Mouse (Mus musculus): ENCODE results near the gene Pithd1.
A peak's percentile ranks its signal among the peaks of the same experiment; 100 is the strongest.

Gene Pithd1

DNA sequence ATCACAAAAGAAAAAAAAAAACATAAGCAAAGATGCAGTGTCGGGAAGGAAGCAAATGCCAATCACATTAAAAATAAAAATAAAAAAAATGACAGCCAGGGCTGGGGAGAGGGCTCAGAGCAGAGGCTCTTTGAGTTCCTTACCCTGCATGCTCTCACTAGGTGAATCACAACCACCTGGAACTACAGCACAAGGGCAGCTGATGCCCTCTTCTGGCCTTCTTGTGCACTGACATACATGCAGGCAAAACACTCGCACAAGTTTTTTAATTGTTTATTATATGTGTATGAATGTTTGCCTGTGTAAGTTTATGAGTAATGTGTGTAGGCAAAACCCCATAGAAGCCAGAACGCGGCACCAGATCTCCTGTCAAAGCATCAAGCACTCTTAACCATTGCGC is 55.2 kb downstream of the Pithd1 start:
- peak; percentile 29 to 46 for DNase-seq (ENCODE audit: low read depth in 2 of 2, low spot score in 2 of 2)

- DNase-seq (ENCODE audit: low read depth in 2 of 2, low spot score in 2 of 2): no peak
Measured at GRCm38 (mm10) chr4:135930239-135930638, 56.8 kb downstream of the Pithd1 start.

- no peak for DNase-seq (ENCODE audit: low read depth in 2 of 2, low spot score in 2 of 2)
Measured at GRCm38 (mm10) chr4:135929828-135930227, 57.2 kb downstream of the Pithd1 start.

- DNase-seq (ENCODE audit: low read depth in 2 of 2, low spot score in 2 of 2): no peak
Measured at GRCm38 (mm10) chr4:135929405-135929804, 57.7 kb downstream of the Pithd1 start.

DNA sequence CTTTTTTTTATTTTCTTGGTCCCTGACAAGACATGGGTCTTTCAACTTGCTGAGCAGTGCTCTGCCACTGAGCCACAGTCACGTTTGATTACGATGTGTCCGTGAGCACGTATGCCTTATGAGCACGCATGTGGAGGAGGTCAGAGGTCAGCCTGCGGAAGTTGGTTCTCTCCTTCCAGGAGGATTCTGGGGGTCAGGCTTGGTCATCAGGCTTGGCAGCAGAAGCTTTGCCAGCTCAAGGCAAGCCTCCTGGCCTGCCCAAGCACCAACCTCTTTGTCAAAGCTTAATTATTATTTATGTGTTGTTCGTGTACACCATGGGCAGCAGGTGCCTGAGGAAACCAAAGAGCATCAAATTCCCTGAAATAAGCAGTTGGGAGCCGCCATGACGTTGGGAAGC is 58.7 kb downstream of the Pithd1 start:
- DNase-seq (ENCODE audit: low read depth in 2 of 2, low spot score in 2 of 2): no peak

GRCm38 (mm10) chr4:135926861-135927260 is 60.2 kb downstream of the Pithd1 start:
- DNase-seq (ENCODE audit: low read depth in 2 of 2, low spot score in 2 of 2): no peak

GRCm38 (mm10) chr4:135926195-135926808 is 60.8 kb downstream of the Pithd1 start:
- no peak for DNase-seq (ENCODE audit: low read depth in 2 of 2, low spot score in 2 of 2)
